Mouse (Mus musculus) CD4-positive, CD25-positive, alpha-beta regulatory T cell, adult 4 months (primary cell): ENCODE results near the gene Zfp169. TPM values are rescaled to one million over a fixed set of nuclear protein-coding genes. Genes with fewer than 3 reads are reported as not detected.
A peak's percentile ranks its signal among the peaks of the same experiment; 100 is the strongest.

Experiments
- ATAC-seq: one replicate; pipeline ENCODE4 v1.8.0; 2017
- polyA plus RNA-seq, 2 experiments: library from polyadenylated mRNA; unstranded; fragments of 100-300 nt; shearing (Covaris generic); gene quantifications; one replicate each; pipeline ENCODE4 v1.2.1; 2017

The Zfp169 gene
- polyA plus RNA-seq, 2 experiments from 2014 or later = 14.7 to 18.3 TPM

GRCm38 (mm10) chr13:48515861-48516260 lies 2.6 kb upstream of the Zfp169 start:
- ATAC-seq = peak; percentile 75

GRCm38 (mm10) chr13:48508661-48509060 lies 4.6 kb downstream of the Zfp169 start:
- ATAC-seq = no peak

GRCm38 (mm10) chr13:48502422-48502821 lies 10.8 kb downstream of the Zfp169 start:
- ATAC-seq = no peak

GRCm38 (mm10) chr13:48498676-48499075 lies 14.6 kb downstream of the Zfp169 start:
- no peak for ATAC-seq

GRCm38 (mm10) chr13:48497693-48498221 lies 15.5 kb downstream of the Zfp169 start:
- ATAC-seq = no peak

DNA sequence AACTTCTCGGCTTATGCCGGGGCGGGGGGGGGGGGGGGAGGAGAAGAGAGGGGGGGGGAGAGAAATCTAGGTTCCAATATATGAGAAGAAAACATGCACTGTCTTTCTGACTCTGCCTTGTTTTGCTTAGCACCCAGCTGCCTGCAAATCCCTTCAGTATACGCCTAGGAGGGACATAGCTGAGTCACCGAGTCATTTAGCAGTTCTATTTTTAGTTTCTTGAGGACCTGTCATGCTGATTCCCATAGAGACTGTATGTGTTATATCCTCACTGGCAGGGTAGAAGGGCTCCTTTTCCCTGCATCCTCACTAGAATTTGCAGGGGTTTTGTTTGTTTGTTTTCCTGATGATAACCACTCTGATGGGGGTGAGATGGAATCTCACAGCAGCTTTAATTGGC lies 20.1 kb downstream of the Zfp169 start:
- no peak for ATAC-seq

GRCm38 (mm10) chr13:48490396-48491182 lies 22.7 kb downstream of the Zfp169 start:
- no peak for ATAC-seq

GRCm38 (mm10) chr13:48483606-48484005 lies 29.6 kb downstream of the Zfp169 start:
- no peak for ATAC-seq

DNA sequence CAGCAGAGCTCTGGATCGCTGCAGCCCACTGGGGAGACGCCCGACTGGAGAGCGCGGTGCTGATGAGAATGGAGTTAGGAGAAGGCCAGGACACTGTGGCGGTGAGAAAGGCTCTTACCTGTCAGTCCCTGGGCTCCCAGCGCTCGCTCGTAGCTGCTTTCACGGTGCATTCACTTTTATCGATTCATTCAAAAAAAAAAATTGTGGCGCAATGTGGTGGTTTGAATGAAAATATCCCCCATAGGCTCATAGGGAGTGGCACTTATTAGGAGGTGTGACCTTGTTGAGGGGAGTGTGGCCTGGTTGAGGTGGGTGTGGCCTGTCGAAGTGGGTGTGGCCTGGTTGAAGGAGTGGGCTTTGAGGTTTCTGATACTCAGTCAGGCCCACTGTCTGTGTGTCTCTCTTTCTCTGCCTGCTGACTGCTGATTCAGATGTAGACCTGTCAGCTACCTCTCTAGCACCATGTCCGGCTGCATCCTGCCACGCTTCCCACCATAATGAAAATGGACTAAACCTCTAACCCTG lies 44.5 kb downstream of the Zfp169 start:
- no peak for ATAC-seq

DNA sequence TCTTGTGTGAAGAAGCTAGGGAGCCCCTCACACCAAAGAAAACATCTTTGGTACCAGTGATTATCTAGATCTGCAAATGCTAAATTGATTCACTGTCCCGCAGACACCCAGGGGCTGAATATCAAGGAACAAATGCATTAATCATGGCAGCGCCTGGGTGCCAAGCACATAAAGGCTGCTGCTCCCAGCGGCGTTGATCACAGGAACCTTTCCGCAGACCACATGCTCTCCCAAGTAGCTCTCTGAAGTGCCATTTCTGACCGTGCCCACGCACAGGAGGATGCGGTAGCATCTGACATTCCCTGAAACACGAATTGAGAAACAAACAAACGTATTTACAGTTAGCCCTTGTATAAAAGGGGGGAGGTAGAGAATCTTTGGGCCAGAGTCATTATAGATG lies 47.1 kb downstream of the Zfp169 start:
- no peak for ATAC-seq

GRCm38 (mm10) chr13:48464170-48464569 lies 49.1 kb downstream of the Zfp169 start:
- ATAC-seq = no peak

DNA sequence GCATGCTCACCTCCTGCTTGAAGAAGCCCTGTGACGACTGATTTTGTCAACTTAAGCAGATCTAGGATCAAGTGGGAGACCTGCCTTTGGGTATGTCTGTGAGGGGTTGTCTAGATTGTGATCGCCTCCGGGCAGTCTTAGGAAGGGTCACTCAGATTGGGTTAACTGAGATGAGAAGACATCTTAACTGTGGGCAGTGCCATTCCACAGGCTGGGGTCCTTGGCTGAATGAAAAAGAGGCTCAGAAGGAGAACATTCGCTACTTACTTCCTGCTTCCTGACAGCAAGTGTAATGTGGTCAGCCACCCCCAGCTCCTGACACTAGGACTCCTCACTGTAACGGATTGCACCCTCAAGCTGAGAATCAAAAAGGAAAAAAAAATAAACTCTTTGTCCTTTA lies 54.0 kb downstream of the Zfp169 start:
- ATAC-seq = no peak

DNA sequence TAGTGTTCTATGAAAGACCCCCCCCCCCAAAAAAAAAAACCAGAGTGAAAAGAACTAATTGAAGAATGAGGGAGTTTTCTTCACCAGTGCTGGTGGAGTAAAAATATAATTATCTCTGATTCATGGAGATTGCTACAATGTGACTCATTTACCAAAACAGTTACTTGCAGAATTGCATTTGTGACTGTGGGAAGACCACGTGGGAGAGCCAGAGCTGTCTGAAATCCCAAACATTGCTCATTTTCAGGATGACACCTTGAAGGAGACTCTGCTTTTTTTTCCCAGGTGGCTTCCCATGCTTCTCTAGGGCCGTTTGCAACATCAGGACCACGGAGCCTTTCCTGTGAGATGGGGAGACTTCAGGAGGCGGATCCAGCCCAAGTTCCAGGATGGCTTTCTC lies 65.1 kb downstream of the Zfp169 start:
- ATAC-seq = no peak

DNA sequence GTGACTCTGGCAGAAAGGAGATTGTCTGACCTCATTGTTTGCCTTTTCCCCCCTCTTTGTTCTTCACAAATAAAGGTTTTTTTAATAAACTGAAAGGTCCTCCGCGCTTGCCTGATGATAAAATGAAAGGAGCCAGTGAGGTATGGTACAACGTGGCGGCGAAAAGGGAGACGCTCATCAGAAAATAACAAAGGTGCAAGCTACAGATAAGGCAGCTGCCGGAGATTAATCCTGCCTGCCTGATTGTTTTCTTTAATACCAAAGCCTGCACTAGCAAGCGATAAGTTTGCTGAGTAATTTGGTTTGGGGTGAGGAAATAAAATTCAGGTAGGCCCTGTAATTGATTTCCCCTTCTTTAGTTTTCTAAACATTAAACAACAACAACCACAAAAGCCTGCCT lies 69.3 kb downstream of the Zfp169 start:
- ATAC-seq = no peak

GRCm38 (mm10) chr13:48438321-48438720 lies 74.9 kb downstream of the Zfp169 start:
- no peak for ATAC-seq

Other genes with a start within 250 kb of the Zfp169 start
- gene A830005F24Rik, start 119 bp upstream of the Zfp169 start, polyA plus RNA-seq = 1 to 10 TPM; 3.5 to 4.5 TPM
- gene Ptpdc1, start 112.2 kb upstream of the Zfp169 start, polyA plus RNA-seq = 1 to 10 TPM in 1 of 2 experiments, under 1 TPM in 1; 0.79 to 1.6 TPM
- not detected for gene Barx1, start 149.5 kb upstream of the Zfp169 start, polyA plus RNA-seq